Mouse (Mus musculus) neural tube, embryonic 13.5 days (tissue): Measurements from ENCODE around the gene Sub1. TPM values are rescaled to one million over a fixed set of nuclear protein-coding genes. Genes with fewer than 3 reads are reported as not detected.

Source experiments
- ATAC-seq: fragments of 200-750 bp; cut with Nextera tagmentation; 2 replicates; pipeline ENCODE4 v1.8.0; 2017; ENCODE audit warnings: low read depth, mild to moderate bottlenecking, moderate TSS enrichment, moderate library complexity
- H3K27ac ChIP-seq: fragments of 300-500 bp; sonication (generic); replicated peaks from 2 replicates; pipeline ENCODE4 v1.5.1; 2015; ENCODE audit warnings: moderate library complexity, mild to moderate bottlenecking, inconsistent platforms
- H3K27me3 ChIP-seq: fragments of 300-500 bp; sonication (generic); 2 replicates; pipeline ENCODE4 v1.6.1; 2015; ENCODE audit warnings: mild to moderate bottlenecking, inconsistent platforms
- H3K36me3 ChIP-seq: fragments of 300-500 bp; sonication (generic); 2 replicates; pipeline ENCODE4 v1.6.1; 2015; ENCODE audit warnings: mild to moderate bottlenecking, inconsistent platforms
- H3K4me1 ChIP-seq: fragments of 300-500 bp; sonication (generic); replicated peaks from 2 replicates; pipeline ENCODE4 v1.6.1; 2015; ENCODE audit warnings: inconsistent platforms
- H3K4me2 ChIP-seq: fragments of 300-500 bp; sonication (generic); 2 replicates; pipeline ENCODE4 v1.6.1; 2015; ENCODE audit warnings: inconsistent platforms, mild to moderate bottlenecking, moderate library complexity
- H3K4me3 ChIP-seq: fragments of 300-500 bp; sonication (generic); 2 replicates; pipeline ENCODE4 v1.5.1; 2015; ENCODE audit warnings: mild to moderate bottlenecking, inconsistent platforms
- H3K9ac ChIP-seq: fragments of 300-500 bp; sonication (generic); 2 replicates; pipeline ENCODE4 v1.6.1; 2015; ENCODE audit warnings: moderate library complexity, mild to moderate bottlenecking, inconsistent platforms
- H3K9me3 ChIP-seq: fragments of 300-500 bp; sonication (generic); 2 replicates; pipeline ENCODE4 v1.6.1; 2016; ENCODE audit warnings: inconsistent platforms
- WGBS: fragments of 180-500 bp; shearing (Covaris S2); methylation state at CpG from one replicate; pipeline ENCODE4 v1.1.7; 2015; 5-methylcytosine and 5-hydroxymethylcytosine counted together
- polyA plus RNA-seq: library from polyadenylated mRNA; unstranded; fragments of >200 nt; fragmentation: Nextera tagmentation; extraction: Ambion mirVana; gene quantifications from 2 replicates; pipeline ENCODE4 v1.2.1, GENCODE M21; 2015

Gene Sub1
- polyA plus RNA-seq = 666 and 672 TPM in 2 replicates

DNA sequence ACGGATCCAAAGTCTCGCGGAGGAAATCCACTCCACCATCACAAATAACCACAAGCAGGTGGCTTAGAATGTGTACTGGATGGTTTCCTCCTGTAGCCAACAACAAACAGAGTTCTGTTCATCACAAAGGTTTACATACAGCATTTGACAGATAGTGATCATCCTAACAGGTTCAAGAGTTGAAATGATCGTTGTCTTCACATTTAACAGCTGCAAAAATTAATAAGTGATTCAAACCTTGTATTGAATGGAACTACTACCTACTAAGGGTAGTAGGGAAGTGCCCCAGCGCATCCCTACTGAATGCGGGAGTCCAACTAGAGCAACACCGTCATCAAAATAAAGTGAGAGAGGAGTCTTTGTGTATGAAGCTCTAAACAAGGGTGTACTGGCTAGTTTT lies at the start of gene Sub1:
Gene Sub1, minus strand, starts transcription at position 101 of the 400 bp plus-strand sequence.
- peaks cover 30% of the 10 kb centered on the region for H3K4me1 ChIP-seq
- H3K4me3 ChIP-seq = peak within 1 kb of the TSS; percentile 89
- H3K36me3 ChIP-seq = peaks cover 12% of the 10 kb centered on the region
- no peaks in the 10 kb centered on the region for H3K27me3 ChIP-seq
- peak within 1 kb of the TSS; percentile 88 for H3K27ac ChIP-seq
- H3K9ac ChIP-seq = peak within 1 kb of the TSS; percentile 95
- ATAC-seq = no peak
- H3K4me2 ChIP-seq = peak within 1 kb of the TSS; percentile 39
- H3K9me3 ChIP-seq = no peaks in the 10 kb centered on the region
- 93% methylated on average over 7 of the region's 7 CpGs for WGBS

DNA sequence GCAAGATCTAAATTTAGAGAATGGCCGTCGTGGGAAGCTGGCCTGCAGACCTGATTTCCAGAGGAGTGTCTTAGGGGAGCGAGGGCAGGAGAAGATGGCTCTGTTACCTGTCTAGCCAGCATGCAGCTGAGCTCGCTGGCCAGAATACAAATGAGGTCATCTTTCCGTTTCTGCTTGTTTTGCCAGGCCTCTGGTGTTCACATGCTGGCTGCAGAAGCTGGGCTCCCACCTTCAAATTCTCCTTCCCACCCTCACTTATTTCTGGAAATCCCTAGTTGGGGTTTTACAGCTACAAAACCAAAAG lies 43.6 kb upstream of the Sub1 start:
- ATAC-seq = no peak
- Histone ChIP-seq H3K4me3 (no peak overlapping the region), H3K9me3 (no peaks in the 10 kb centered on the region), H3K9ac (no peak overlapping the region), H3K36me3 (no peaks in the 10 kb centered on the region), H3K27ac (peak overlapping the region; percentile 70; the same call in 1 of the 2 replicates), H3K4me1 (peaks cover 22% of the 10 kb centered on the region), H3K27me3 (no peaks in the 10 kb centered on the region), H3K4me2 (0 out of 2 replicates have a peak overlapping the region, but pooled peaks have one; percentile 39)
- 57% methylated on average over 5 of the region's 5 CpGs for WGBS

DNA sequence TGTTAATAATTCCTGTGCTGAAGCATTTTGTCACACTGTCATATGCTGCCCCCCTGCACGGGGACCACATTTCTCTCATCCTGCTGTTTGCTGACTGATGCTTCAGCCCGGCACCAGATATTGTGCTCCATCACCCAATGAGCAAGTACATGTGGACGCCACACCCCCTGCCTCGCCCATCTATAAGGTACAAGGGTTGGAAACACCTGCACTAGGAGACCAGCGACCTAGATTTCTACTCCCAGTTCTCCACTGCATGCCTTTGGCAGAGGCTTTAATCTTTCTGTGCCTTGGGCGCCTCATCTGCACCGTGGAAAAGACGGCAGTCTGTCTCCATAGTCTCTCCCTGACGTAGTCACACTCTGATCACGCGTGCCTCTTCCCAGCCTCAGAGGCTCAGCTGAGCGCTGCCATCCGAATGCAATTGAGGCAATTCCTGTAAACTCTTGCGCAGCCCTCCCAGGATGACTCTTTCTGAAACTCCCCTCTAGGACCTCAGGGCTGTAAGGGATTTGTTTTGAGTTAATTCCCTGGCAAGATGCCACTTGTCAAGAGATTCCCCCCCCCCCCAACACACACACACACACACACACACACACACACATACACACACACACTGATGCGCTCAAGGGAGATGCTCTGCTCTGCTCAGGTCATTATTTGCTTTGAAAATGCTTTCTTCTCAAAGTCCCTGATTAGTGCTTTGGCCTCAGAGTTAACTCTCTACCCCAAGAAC lies 43.1 kb upstream of the Sub1 start:
- Histone ChIP-seq H3K4me3 (no peak overlapping the region), H3K9ac (peak overlapping the region; percentile 41; the same call in 1 of the 2 replicates), H3K4me1 (peaks cover 22% of the 10 kb centered on the region), H3K9me3 (no peaks in the 10 kb centered on the region), H3K27ac (peak overlapping the region; percentile 70), H3K27me3 (no peaks in the 10 kb centered on the region), H3K4me2 (peak overlapping the region; percentile 39), H3K36me3 (no peaks in the 10 kb centered on the region)
- ATAC-seq = peak; percentile 81
- 49% methylated on average over 15 of the region's 15 CpGs for WGBS

DNA sequence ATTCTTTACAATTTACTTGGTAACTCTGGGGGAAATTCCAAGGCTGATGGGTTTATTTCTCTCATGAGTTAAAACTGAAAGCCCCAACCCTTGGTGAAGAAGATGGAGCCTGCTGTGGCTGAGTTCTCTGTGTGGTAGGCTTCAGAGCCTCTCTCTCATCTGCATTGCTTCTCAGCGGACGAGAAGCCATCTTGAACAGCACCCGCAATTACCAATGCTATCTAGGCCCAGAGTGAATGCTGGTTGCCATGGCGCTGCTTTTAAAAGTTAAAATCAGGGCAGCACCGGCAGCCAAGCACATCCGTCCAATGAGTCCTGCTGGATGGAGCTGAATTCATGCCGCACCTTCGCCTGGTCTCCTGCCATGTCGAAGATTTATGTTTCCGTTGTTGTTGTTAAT lies 42.5 kb upstream of the Sub1 start:
- peak overlapping the region; percentile 70 for H3K27ac ChIP-seq
- H3K4me1 ChIP-seq = peaks cover 22% of the 10 kb centered on the region
- ATAC-seq = peak; percentile 77
- no peaks in the 10 kb centered on the region for H3K9me3 ChIP-seq
- peak overlapping the region; percentile 39 for H3K4me2 ChIP-seq
- WGBS = 40% methylated on average over 10 of the region's 10 CpGs
- H3K4me3 ChIP-seq = no peak overlapping the region
- peak overlapping the region; percentile 41; the same call in 1 of the 2 replicates for H3K9ac ChIP-seq
- H3K36me3 ChIP-seq = no peaks in the 10 kb centered on the region
- H3K27me3 ChIP-seq = no peaks in the 10 kb centered on the region

DNA sequence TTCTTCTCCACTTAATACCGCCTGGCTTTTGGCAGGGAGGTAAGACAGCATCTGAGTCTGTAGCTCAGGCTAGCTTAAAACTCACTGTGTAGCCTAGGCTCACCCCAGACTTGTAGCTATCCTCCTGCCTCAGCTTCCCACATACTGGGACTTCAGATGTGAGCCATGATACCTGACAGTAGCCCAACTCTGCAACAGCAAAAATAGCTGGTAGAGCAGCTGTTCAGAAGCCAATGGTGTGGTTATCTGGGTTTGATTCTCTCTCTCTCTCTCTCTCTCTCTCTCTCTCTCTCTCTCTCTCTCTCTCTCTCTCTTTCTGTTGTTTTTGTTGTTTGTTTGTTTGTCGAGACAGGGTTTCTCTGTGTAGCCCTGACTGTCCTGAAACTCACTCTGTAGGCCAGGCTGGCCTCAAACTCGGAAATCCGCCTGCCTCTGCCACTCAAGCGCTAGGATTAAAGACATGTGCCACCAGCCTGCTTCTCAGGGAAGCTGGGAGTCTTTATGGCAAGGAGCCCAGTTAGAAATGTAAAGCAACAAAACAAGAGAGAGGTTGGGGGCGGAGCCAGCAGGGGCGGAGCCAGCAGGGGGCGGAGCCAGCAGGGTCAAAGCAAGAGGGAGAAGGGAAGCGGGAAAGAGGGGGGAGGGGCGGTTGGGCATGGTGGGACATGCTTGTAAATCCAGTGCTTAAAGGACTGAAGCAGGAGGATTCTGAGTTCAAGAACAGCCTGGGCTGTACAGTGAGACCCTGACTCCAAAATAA lies 41.3 kb upstream of the Sub1 start:
- Histone ChIP-seq H3K36me3 (no peaks in the 10 kb centered on the region), H3K4me2 (no peak overlapping the region), H3K27ac (no peak overlapping the region), H3K4me3 (no peak overlapping the region), H3K9ac (no peak overlapping the region), H3K4me1 (peaks cover 22% of the 10 kb centered on the region), H3K27me3 (no peaks in the 10 kb centered on the region), H3K9me3 (no peaks in the 10 kb centered on the region)
- ATAC-seq = no peak
- WGBS = 79% methylated on average over 10 of the region's 10 CpGs

DNA sequence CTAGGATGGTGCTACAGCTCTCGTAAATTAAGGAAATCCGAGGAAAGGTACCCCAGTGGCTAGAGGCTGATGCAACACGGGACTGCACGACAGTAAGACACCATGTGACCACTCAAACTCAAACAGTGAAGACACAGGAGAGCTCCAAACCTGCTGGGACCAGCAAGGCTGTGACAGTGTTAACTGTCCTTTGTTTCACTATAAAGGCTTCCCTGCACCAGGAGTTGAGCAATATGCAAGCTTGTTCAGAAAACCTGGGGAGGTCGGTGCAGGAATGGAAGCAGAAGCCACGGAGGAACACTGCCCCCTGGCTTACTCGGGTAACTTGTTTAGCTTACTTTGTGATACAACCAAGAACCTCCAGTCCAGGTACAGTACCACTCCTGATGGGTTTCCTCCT lies 40.4 kb upstream of the Sub1 start:
- Histone ChIP-seq H3K27me3 (no peaks in the 10 kb centered on the region), H3K4me1 (peaks cover 22% of the 10 kb centered on the region), H3K4me3 (no peak overlapping the region), H3K36me3 (no peaks in the 10 kb centered on the region), H3K9me3 (no peaks in the 10 kb centered on the region), H3K4me2 (no peak overlapping the region), H3K9ac (no peak overlapping the region), H3K27ac (no peak overlapping the region)
- no peak for ATAC-seq
- WGBS = 56% methylated on average over 7 of the region's 7 CpGs

DNA sequence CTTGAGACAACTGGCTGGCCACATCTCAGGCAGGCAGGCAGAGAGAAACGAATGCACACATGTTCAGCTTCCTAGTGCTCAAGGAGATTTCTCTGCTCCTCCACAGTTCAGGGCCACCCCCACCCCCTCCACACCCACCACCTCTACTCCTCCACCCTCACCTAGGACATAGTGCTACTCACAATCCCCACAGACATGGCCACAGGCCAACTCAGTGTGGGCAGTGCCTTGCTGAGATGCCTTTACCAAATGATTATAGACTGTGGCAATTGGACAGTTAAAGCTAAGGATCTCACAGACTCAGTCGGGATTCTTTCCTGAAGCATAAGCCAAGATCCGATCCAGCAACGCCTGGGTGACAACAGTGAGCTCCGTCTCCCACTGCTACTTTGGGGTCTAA lies 39.9 kb upstream of the Sub1 start:
- H3K4me1 ChIP-seq = peaks cover 22% of the 10 kb centered on the region
- no peaks in the 10 kb centered on the region for H3K36me3 ChIP-seq
- H3K9me3 ChIP-seq = no peaks in the 10 kb centered on the region
- no peak for ATAC-seq
- H3K27ac ChIP-seq = no peak overlapping the region
- no peak overlapping the region for H3K4me3 ChIP-seq
- H3K9ac ChIP-seq = no peak overlapping the region
- no peak overlapping the region for H3K4me2 ChIP-seq
- H3K27me3 ChIP-seq = no peaks in the 10 kb centered on the region
- WGBS = 85% methylated on average over 5 of the region's 5 CpGs

DNA sequence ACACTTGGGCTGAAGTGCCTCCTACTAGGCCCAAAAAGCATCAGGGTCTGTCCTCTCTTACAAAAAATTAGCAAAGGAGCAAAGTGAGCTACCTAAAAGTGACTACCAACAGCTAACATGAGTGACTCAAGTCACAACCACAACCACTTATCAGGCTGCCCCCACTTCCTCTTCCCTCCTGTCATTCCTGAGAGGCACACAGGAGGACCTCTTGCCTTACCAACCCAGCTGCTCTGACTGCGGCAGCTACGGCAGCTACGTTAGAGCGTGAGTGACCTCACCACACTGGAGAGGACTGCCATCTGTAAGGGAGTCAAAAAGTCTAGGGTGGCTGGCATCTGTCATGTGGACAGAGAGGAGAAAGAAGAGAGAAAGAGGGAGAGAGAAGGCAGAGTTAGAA lies 37.5 kb upstream of the Sub1 start:
- H3K9me3 ChIP-seq = no peaks in the 10 kb centered on the region
- WGBS = 82% methylated on average over 4 of the region's 4 CpGs
- no peak for ATAC-seq
- H3K4me2 ChIP-seq = no peak overlapping the region
- no peak overlapping the region for H3K9ac ChIP-seq
- no peak overlapping the region for H3K27ac ChIP-seq
- H3K4me3 ChIP-seq = no peak overlapping the region
- peaks cover 9% of the 10 kb centered on the region for H3K4me1 ChIP-seq
- no peaks in the 10 kb centered on the region for H3K27me3 ChIP-seq
- no peaks in the 10 kb centered on the region for H3K36me3 ChIP-seq

DNA sequence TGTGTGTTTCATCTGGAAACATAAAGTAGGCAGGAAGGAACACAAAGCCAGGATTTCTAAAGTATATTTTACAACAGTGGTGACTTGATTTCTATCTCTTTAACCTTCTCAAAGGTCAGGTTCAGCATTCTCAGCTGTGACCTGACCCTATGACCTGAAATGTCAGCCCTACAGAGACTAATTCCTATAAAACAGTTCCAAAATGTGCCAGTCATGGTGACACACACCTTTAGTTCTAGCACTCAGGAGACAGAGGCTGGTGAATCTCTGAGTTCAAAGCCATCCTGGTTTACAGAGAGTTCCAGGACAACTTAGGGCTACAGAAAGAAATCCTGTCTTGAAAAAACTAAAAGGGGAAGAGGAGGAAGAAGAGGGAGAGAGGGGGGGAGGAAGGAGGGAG lies 36.4 kb upstream of the Sub1 start:
- H3K9ac ChIP-seq = no peak overlapping the region
- no peak for ATAC-seq
- no peaks in the 10 kb centered on the region for H3K4me1 ChIP-seq
- no peak overlapping the region for H3K4me2 ChIP-seq
- no peaks in the 10 kb centered on the region for H3K36me3 ChIP-seq
- no peak overlapping the region for H3K27ac ChIP-seq
- no peaks in the 10 kb centered on the region for H3K9me3 ChIP-seq
- H3K27me3 ChIP-seq = no peaks in the 10 kb centered on the region
- no peak overlapping the region for H3K4me3 ChIP-seq

DNA sequence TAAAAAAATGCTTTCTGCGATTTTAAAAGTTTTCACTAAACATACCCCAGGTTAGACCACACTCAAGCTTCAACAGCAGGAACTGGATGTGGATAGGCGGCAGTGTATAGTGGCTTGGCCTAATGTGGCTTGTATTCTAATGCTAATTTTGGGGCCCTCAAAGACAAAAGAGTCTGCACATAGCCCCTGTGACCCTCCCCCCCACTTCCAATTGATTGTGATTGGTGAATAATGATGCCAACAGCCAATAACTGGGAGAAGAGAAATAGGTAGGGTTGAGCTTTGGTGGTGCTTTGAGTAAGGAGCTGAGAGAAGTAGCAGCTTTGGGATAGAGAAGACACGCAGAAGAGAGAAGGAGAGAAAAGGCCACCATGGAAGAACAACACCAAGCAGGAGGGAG lies 35.7 kb upstream of the Sub1 start:
- no peaks in the 10 kb centered on the region for H3K4me1 ChIP-seq
- WGBS = 79% methylated on average over 3 of the region's 3 CpGs
- no peak overlapping the region for H3K4me2 ChIP-seq
- H3K4me3 ChIP-seq = no peak overlapping the region
- no peak overlapping the region for H3K27ac ChIP-seq
- ATAC-seq = no peak
- no peak overlapping the region for H3K9ac ChIP-seq
- H3K27me3 ChIP-seq = no peaks in the 10 kb centered on the region
- H3K36me3 ChIP-seq = no peaks in the 10 kb centered on the region
- no peaks in the 10 kb centered on the region for H3K9me3 ChIP-seq

DNA sequence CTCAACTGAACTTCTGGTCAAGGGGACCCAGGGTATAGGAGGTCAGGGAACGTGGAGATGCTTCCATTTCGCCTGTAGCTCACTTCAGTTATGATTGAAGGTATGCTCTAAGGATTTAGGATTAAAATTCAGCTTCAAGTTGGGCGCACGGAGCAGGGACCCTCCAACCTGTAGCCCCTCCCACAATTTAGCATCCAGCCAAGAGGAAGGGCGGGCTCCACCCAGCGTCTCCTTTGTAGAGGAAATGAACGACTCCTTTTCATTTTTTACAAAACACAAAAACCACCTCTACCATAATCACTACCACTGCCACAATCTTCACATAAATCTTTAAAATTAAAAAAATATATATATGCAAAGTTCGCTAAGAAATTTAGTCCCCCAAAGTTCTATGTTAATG lies 35.1 kb upstream of the Sub1 start:
- Histone ChIP-seq H3K9ac (no peak overlapping the region), H3K4me2 (no peak overlapping the region), H3K27me3 (no peaks in the 10 kb centered on the region), H3K27ac (no peak overlapping the region), H3K4me1 (no peaks in the 10 kb centered on the region), H3K4me3 (no peak overlapping the region), H3K36me3 (no peaks in the 10 kb centered on the region), H3K9me3 (no peaks in the 10 kb centered on the region)
- WGBS = 93% methylated on average over 8 of the region's 8 CpGs
- ATAC-seq = no peak

DNA sequence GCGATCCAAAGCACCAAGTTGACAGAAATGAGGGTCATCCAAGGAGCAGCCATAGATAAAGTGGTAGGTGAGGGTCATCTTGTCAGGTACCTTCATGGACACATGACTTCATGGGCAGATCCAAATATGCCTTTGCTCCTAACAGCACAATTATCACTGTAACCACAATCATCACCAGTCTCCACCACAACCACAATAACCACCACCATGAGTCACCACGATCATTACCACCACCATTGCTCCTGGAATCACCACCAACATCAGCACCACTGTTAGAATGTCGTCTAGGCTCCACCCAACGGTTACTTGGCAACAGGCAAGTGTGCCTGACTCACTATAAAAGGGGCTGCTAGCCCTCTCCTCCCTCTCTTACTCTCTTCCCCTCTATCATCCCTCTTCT lies 33.4 kb upstream of the Sub1 start:
- no peak for ATAC-seq
- H3K9ac ChIP-seq = no peak overlapping the region
- no peaks in the 10 kb centered on the region for H3K27me3 ChIP-seq
- H3K27ac ChIP-seq = no peak overlapping the region
- H3K4me3 ChIP-seq = no peak overlapping the region
- no peak overlapping the region for H3K4me2 ChIP-seq
- H3K4me1 ChIP-seq = no peaks in the 10 kb centered on the region
- H3K36me3 ChIP-seq = no peaks in the 10 kb centered on the region
- no peaks in the 10 kb centered on the region for H3K9me3 ChIP-seq
- 81% methylated on average over 4 of the region's 4 CpGs for whole genome bisulfite sequencing
